Mouse (Mus musculus) liver, postnatal 0 days (tissue): ENCODE data around the gene Nav2.

Source experiments
- CTCF ChIP-seq: sonication (generic); IDR thresholded peaks from 2 replicates; pipeline ENCODE4 v1.5.1; 2016; ENCODE audit warnings: antibody characterized with exemption, low read depth
- EP300 ChIP-seq: IDR thresholded peaks from 2 replicates; pipeline ENCODE4 v1.6.1; 2016; ENCODE audit warnings: antibody characterized with exemption, low read depth, mild to moderate bottlenecking

DNA sequence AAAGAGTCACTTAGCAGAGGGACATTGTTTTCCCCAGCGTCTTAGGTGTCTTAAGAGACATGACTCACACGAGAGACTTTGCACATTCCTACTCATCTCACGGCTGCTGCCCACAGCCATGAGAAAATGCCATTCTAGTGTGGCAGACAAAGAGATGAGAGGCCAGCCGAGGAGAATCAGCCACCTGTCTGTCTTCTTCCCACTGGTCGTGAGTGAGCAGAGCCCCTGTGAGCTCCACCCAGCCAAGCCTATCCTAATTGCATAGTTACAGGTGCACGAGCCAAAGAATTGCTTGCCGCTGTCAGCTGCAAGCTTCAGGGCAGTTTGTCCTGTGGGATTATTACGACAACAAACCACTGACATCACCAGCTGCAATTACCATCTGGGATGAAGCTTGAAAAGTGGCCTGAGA lies 167.8 kb downstream of the Nav2 start:
- TF ChIP-seq EP300 (no peak), CTCF (no peak)
